Mouse (Mus musculus) retina, embryonic 14.5 days (tissue): ENCODE results near the gene Dach2.
"Not testable (repeated sequence)": the region's sequence is repeated elsewhere in the genome, so short reads cannot be mapped to it uniquely, and the experiment has no call there.

Experiments used
- DNase-seq: peaks from one replicate; pipeline ENCODE4 v3.0.0-alpha.2; 2015; ENCODE audit warnings: low spot score

Dach2 gene

DNA sequence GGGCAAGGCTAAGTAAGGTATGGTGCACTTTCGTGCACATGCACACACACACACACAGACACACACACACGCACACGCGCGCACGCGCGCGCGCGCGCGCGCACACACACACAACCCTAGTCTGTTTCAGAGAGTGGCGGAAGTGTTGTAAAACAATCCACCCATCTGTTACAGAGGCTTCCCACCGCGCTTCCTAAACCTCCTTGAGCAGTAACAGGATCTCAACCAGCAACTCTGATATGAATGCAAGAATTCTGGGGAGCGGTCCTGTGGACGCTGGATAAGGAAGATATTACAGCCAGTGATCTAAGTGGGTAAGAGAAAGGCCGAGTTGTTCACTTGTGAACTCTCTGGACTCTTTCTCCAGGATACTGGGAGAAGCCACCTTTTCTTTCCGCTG lies at the start of gene Dach2:
Gene Dach2, plus strand, starts transcription at position 107 of the 400 bp plus-strand sequence.
- DNase-seq, result peak; percentile 43

DNA sequence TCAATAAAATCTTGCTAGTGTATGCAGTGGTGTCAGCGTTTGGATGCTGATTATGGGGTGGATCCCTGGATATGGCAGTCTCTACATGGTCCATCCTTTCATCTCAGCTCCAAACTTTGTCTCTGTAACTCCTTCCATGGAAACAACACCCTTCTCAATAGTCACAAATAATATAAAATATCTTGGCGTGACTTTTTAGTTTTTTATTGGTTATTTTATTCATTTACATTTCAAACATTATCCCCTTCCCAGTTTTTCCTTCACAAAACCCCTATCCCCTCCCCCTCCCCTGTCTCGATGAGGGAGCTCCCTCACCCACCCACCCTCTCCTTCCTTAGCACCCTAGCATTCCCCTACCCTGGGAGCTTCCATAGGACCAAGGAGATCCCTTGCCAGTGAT lies 44.9 kb upstream of the Dach2 start:
- DNase-seq, result not testable (repeated sequence)

DNA sequence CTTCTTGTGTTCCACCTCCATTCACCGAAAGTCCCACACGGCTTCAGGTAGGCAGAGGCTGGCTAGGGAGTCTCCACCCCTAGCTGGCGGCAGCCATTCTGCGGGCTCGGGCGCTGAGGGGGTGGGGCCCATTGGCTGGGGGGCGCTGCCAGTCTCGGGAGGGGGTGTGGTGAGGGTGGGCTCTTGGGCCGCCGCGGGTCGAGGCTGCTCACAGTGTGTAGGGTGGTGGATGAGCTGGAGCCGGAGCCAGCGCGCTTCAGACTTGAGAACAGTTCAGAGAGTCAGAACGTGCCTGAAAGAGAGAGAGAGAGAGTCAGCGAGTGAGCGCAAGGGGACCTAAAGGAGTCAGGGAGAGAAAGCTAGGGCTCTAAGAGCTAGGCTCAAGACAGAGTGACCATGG lies 721 bp downstream of the Dach2 start:
- peak; percentile 70 for DNase-seq

DNA sequence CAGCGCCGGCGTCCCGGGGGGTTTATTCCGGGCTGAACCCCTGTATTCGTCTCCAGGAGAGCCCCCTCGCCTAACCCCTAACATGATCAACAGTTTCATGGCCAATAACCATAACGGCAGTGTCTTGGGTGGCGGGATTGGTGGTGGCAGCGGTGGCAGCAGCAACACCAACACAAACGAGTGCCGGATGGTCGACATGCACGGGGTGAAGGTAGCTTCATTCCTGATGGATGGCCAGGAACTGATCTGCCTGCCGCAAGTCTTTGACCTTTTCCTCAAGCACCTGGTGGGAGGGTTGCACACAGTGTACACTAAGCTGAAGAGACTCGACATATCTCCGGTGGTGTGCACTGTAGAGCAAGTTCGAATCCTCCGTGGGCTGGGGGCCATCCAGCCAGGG lies 1.2 kb downstream of the Dach2 start:
- no peak for DNase-seq

DNA sequence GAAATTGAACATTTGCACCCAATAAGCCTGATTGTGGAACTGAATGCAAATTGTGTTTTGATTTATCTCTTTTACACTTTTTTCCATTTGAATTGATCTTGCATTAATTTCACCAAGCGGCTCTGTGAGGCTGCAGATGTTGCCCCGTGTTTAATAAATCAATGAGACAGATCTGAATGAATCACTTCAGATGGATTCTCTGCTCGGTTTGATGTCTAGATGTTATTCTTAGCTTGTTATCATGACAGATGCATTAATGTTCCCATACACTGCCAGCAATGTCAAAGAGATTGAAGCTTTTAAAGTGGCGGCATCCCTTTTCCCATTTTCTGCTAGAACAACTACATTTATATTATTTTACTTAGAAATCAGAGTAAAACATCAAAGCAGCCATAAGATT lies 7.0 kb downstream of the Dach2 start:
- DNase-seq, result no peak

DNA sequence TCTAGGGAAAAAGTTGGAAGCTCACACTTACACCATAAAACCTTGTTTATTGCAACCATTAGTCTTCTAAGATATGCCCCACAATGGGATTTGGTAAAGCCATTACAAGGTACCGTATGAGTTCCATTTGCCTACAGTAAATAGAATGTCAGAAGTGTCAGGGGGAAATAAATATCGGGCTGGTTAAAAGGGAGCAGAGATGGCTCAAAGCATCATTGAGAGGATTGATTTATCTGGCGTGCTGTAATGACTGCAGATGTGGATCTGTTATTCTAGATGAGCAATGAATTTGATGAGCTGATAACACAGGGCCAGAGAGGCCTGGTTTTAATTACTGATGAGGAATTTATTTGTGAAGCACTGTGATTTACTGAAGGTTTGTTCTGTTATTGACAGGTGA lies 40.8 kb downstream of the Dach2 start:
- DNase-seq, result no peak

DNA sequence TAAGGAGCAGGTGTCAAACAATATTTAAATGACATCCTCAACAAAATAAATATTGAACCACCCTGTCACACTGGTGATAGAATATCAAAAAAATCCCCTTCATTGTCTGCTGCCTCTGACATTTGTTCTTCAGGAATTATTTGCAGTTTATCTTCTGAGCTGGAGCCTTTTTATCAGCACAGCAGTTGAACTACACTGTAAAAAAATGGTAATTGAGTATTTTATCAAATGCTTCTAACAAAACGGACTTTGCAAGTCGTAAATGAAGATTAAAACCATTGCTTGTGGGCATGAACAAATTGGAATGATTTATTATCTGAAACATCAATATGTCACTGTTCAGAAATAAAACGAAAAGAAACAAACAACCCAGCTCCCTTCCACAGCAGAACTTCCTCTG lies 97.1 kb downstream of the Dach2 start:
- no peak for DNase-seq

DNA sequence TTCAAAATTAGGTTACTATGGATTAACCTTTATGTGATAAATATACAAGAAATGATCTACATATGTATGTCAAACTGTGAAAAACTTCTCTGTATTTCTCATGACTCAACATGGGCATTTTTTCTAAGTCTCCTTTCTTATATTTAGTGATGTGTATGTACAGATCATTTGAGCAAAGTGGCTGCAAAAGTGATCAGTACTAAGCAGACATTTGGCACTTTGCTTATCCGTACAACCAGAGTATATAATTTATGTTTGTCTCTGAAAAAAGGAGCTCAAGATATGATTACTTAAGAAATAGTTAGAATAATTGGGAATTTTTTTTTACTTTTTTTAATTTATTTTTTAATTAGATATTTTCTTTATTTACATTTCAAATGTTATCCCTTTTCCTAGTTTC lies 111.4 kb downstream of the Dach2 start:
- no peak for DNase-seq

DNA sequence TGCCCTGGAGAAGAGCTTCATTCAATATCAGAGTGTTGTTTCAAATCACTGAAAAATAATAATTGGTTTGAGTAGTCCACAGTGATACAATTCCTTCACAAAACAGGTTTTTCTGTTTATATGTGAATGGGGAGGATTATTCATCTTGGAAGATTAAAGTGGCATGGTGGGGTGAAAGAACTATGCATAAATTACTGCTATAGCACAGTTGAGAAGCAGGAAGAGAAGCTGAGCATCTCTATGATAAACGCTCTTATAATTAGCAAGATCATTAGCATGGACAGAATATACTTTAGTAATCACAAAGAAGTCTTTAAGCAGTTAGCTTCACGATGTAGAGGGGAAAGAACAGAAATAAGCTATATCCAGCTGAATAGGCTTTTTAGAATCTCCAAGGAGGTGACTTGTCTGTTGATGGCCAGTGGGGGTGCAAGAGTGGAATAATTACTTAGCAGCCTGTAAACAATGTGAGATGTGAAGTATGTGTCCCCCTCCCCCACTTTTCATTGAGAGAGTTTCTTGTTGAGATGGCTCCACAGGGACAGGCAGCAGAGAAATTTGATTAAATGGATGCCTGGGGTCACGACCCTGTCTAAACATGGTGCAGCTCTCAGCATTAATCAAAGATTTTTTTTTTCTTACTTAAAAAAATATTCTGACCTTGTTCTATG lies 124.3 kb downstream of the Dach2 start:
- DNase-seq, result peak; percentile 70

DNA sequence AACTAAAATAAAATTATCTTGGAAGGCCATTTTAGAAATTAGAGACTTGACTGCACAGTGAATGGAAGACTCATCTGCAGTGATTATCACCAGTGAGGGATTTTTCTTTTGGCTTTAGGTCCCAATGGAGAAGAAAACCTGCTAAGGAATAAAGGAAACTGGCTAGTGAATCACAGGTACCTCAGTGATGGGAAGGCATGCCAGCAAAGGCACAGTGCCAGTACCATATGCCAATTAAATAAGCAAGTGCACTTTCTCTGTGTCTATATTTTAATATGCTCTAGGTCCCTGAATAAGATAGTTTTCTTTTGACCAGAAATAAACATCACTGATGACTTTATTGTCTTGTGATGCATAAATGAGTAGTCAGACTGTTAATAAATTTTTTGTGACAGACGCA lies 184.8 kb downstream of the Dach2 start:
- DNase-seq, result no peak

DNA sequence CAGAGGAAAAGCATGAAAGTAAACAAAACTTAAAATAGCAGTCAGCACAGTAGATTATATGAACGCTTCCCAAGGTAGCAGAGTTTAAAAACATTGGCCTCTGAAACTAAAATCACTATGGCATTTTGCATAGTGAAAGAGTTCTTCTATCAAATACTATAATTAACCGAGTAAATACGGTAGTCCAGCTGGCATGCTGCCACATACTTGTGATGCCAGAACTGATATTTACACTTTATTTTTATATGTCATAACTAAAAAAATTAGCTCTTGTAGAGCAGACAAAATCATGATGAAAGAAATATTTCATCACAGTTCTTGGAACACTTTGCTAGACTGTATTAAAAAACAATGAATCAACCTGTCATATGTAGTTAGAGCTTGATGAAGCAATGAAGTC lies 247.8 kb downstream of the Dach2 start:
- no peak for DNase-seq

DNA sequence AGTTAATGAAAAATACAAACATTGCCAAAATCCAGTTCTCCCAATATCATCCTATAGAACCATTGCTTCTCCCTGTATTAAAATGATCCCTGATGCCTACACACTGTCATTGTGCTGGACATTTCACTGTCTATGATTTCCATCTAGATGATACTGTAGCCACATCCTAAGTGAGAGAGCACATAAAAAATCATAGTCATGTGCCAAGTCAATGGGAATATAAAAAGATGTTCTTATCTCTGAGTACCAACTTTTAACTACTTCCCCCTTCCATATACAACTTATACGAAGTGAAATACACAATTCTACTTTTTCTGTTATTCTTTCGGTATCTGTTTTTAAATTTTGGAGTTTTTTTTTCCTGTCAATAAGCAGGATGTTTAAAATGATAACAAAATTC lies 266.6 kb downstream of the Dach2 start:
- no peak for DNase-seq

DNA sequence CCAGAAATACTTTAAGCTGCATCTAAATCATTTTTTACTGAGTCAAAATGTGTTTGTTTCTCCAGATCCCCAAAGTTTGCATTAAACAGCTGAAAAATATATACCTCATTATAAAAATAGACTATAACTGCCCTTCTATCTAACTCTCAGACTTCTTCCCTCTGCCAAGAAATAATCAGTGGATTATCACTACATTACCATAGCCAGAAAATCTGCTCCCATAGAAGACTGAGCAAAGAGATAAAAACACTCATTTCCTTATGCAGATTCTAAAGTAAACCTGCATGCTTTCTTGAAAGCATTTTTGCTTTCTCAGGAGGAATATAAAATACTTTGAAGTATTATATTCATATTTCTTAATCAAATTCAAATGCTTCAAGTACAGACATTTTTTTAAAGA lies 368.8 kb downstream of the Dach2 start:
- DNase-seq, result no peak

DNA sequence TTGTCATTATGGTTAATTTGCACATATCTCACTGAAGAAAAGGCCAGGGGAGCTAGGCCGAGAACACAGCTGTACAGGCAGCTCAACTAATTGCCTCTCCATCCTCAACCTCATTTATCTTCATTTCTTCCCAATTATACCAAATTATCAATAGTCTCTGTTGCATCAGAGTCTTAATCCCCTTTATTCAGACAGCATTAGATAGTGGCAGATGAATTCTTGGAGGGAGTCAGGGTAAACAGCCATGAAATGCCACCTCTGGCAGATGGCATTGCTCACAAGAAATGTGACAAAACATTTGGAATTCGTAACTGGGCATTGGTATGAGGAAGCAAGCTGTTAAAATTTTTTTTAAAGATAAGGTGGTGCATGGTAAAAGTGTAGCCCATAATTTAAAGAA lies 389.9 kb downstream of the Dach2 start:
- peak; percentile 7 for DNase-seq

DNA sequence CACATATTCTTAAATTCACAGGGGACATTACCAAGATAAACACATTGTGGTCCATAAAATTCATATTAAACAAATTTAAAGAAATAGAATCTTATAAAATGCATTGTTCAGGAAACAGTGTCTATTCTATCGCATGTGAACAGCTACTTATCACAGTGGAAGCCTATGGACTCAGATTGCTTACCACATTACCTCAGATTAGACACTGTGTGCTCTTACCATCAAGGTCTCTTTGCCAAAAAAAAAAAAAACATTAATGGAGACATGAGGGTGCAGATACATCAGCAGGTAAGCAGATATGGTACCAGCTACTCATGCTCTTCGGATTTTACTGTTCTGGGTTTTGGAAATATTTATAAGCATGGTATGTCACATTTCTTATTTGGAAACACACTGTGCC lies 415.1 kb downstream of the Dach2 start:
- no peak for DNase-seq

DNA sequence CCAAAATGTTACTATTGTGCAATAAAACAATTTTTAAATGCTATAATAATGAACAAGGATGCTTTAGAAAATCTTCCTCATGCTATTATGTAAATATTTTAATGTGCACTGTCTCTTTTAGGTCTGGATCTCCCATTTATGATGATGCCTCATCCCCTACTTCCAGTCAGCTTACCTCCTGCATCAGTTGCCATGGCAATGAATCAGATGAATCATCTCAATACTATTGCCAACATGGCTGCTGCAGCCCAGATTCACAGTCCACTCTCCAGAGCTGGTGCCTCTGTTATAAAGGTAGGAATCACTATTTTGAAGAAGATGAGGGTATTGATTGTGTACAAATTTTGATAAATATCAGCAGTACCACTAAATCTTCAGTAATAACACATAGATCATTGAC lies 426.8 kb downstream of the Dach2 start:
- DNase-seq, result peak; percentile 1

DNA sequence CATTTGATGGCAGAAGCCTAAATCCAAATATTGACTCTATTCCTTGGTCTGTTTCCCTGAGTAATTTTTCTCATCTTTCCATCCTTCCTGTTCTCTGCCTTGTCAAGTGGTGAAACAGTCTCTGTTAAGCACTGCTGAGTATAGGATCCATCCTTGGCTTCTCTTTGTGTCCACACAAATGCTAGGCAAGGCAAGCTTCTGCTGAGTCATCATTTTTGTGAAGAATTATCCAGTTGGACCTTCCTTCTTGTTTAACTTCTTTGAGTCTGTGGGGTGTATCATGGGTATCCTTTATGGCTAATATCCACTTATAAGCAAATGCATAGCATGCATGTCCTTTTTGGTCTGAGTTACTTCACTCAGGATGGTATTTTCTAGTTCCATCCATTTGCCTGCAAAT lies 449.8 kb downstream of the Dach2 start:
- DNase-seq, result no peak

DNA sequence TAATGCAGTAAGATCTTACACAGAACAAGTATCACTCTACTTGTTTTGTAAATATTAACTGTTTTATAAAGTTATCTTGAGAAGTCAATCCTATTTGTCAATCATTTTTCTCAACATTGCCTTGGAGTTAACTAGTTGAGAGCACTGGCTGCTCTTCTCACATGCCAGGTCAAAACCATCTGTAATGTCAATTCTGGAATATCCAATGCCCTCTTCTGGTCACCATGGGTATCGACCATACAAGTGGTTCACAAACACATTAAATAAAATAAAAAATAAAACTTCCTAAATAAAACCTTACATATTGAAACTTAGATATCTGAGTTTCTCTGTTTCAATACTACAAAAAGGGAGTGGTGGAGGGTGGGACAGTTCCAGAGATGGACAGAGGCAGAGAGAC lies 495.0 kb downstream of the Dach2 start:
- peak; percentile 10 for DNase-seq

DNA sequence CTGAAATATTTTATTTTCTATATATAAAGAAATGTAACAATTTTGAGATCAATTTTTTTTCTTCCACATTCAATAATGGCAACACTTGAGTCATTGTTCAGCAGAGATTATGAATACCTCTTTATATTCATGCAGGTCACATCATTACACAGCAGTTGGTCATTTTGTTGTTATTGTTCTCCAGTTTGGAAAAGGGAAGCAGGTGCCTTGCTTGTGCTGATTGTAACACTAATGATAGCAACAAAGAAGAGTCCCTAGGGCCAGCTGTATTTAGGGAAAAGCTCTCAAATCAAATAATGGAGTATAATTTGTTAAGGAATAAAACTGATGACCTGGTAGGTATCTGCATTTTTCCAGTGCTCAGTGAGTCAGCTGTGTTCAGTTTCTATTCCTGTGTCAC lies 513.1 kb downstream of the Dach2 start:
- no peak for DNase-seq

DNA sequence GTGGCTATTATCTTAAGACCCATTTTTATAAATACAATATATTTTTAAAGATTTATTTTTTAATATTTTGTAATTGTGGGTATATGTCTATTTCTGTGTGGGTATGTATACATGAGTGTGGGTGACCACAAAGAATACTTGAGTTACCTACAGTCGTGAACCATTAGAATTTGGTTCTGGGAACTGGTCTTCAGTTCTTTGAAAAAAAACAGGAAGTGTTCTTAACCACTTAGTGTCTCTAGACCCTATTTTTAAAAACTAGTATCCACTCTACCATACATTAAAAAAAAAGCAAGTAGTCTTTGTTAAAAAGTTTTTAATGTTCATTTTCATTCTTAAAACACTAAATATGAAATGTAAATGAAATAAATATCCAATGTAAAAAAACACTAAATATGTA lies 529.5 kb downstream of the Dach2 start:
- DNase-seq, result no peak

DNA sequence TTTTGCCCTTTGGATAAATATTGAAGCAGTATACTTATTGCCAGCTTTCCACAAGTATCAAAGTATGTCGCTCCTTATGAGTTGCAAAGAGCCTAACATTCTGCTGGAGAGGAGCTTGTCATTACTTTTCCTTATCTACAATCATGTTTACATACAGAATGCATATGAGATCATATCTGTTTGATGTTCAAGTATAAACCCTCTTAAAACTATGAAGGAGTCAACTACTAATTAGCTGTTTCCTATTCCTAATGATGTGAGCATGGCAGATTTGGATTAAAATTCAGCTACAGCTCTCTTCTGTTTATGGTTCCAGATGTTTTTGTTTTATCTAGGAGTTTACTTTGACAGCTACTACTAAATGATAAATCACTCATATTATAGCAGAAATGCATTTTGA lies 535.8 kb downstream of the Dach2 start:
- DNase-seq, result no peak

DNA sequence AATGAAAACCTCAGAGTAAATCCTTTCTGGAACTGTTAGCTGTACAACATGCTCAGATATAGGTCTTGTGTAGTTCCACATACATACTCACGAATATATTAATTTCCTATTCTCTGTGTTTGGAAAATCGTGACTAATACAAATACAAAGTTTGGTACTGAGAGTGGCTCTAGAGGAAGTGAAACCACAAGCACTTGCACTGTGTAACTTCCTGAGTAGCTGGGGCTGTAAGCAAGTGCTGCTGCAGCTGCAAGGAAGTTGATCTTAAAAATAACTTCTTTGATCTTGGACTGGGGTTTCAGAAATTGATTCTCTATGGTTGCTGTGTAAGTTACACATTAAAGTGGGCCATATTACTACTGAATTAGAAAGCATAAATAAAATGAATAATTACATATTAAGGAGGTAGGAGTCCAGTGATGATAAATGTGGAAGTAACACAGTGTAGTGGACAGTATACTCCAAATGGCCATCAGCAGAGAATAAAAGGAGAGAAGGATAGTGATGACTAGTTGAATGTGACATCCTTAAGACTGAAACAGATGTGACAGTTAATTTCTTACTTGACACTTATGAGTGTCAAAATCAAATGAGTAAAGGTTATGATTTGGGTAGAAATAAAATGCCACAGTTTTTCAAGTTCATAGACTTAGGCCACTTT lies 570.7 kb downstream of the Dach2 start:
- no peak for DNase-seq
